ENCODE assay signal across 22 mouse cellular contexts in genomic region chr6:110714943-110715342, GRCm38 (mm10).
DNase-seq lines count a peak whose midpoint lies in the region; ATAC-seq and TF ChIP-seq lines count a peak whose summit lies in the region.
"Had no signal": no experiment of that assay in that cellular context is flagged by ENCODE, and none has a peak within 500 bp of the region (broad histone marks: within the 10 kb centered on the region; RNA-seq: fewer than 3 reads in every experiment).

No protein-coding gene starts in this region.

- no peak for TF ChIP-seq EP300 in liver, postnatal 0 days (IDR thresholded peaks at IDR 0.05; ENCODE audit: low read depth)

- H3K9me3 ChIP-seq in embryonic facial prominence, embryonic 13.5 days = no peaks in the 10 kb centered on the region
- no peaks in the 10 kb centered on the region for H3K9me3 ChIP-seq in embryonic facial prominence, embryonic 10.5 days
- no peaks in the 10 kb centered on the region for H3K9me3 ChIP-seq in limb, embryonic 11.5 days (ENCODE audit: control insufficient read depth, low read length)
- H3K9me3 ChIP-seq in limb, embryonic 10.5 days (replicated peaks) = no peaks in the 10 kb centered on the region
- no peaks in the 10 kb centered on the region for H3K9me3 ChIP-seq in neural tube, embryonic 11.5 days (ENCODE audit: control insufficient read depth, low read length)
- H3K9me3 ChIP-seq in limb, embryonic 12.5 days = no peaks in the 10 kb centered on the region
- H3K9me3 ChIP-seq in liver, postnatal 0 days (ENCODE audit: low read length) = no peaks in the 10 kb centered on the region

- H3K36me3 ChIP-seq in embryonic facial prominence, embryonic 13.5 days = no peaks in the 10 kb centered on the region
- H3K36me3 ChIP-seq in embryonic facial prominence, embryonic 10.5 days (replicated peaks) = no peaks in the 10 kb centered on the region
- no peaks in the 10 kb centered on the region for H3K36me3 ChIP-seq in limb, embryonic 11.5 days (ENCODE audit: control insufficient read depth, insufficient read depth, low read length)
- H3K36me3 ChIP-seq in limb, embryonic 10.5 days = no peaks in the 10 kb centered on the region
- no peaks in the 10 kb centered on the region for H3K36me3 ChIP-seq in neural tube, embryonic 11.5 days (ENCODE audit: control insufficient read depth, insufficient read depth, low read length)
- H3K36me3 ChIP-seq in limb, embryonic 12.5 days = no peaks in the 10 kb centered on the region
- H3K36me3 ChIP-seq in liver, postnatal 0 days (replicated peaks; ENCODE audit: insufficient read depth, low read length) = no peaks in the 10 kb centered on the region
- H3K36me3 ChIP-seq: G1E had no signal

- no peak for DNase-seq in embryonic facial prominence, embryonic 10.5 days (ENCODE audit: low spot score)
- no peak for DNase-seq in limb, embryonic 11.5 days (ENCODE audit: low spot score)
- DNase-seq in limb, embryonic 10.5 days (ENCODE audit: low spot score) = no peak
- no peak for DNase-seq in neural tube, embryonic 11.5 days (ENCODE audit: low spot score)
- no peak for DNase-seq in neural tube, embryonic 10.5 days (ENCODE audit: extremely low spot score, low spot score)
- DNase-seq in liver, postnatal 0 days = no peak
- DNase-seq: adrenal gland, adult 2 months; adrenal gland, adult 8-10 months; adrenal gland, postnatal 10 days; adrenal gland, postnatal 14 days; adrenal gland, postnatal 25 days; adrenal gland, postnatal 36 days; B cell, adult 2 months; cerebellum, adult 11 months; cerebellum, adult 11-12 months had no signal

- 91% methylated on average over 3 of the region's 3 CpGs for WGBS in embryonic facial prominence, embryonic 13.5 days
- WGBS in embryonic facial prominence, embryonic 10.5 days = 87% methylated on average over 3 of the region's 3 CpGs
- WGBS in limb, embryonic 11.5 days = 90% methylated on average over 3 of the region's 3 CpGs
- 88% methylated on average over 3 of the region's 3 CpGs for WGBS in limb, embryonic 10.5 days
- WGBS in neural tube, embryonic 11.5 days = 86% methylated on average over 3 of the region's 3 CpGs
- 97% methylated on average over 3 of the region's 3 CpGs for WGBS in limb, embryonic 12.5 days
- 77% methylated on average over 3 of the region's 3 CpGs for WGBS in liver, postnatal 0 days (ENCODE audit: insufficient replicate concordance)

- 0 out of 2 replicates have a peak, but pooled peaks have one; percentile 62 for ATAC-seq in embryonic facial prominence, embryonic 13.5 days (ENCODE audit: insufficient number of reproducible peaks, insufficient read depth, low FRiP score, low TSS enrichment, low read depth)
- ATAC-seq in limb, embryonic 11.5 days (ENCODE audit: insufficient number of reproducible peaks, low FRiP score, low TSS enrichment, low read depth) = peak; percentile 62; the same call in 1 of the 2 replicates
- peak; percentile 27; the same call in 1 of the 2 replicates for ATAC-seq in neural tube, embryonic 11.5 days (ENCODE audit: insufficient read depth, low FRiP score, low TSS enrichment)
- ATAC-seq in limb, embryonic 12.5 days (ENCODE audit: insufficient number of reproducible peaks, insufficient read depth, low FRiP score, low TSS enrichment, low read depth) = peak; percentile 71; the same call in 1 of the 2 replicates
- no peak for ATAC-seq in liver, postnatal 0 days
- ATAC-seq: activated CD4-positive, CD25-positive, alpha-beta regulatory T cell, adult 4 months; CD4-positive, CD25-positive, alpha-beta regulatory T cell, adult 4 months; Patski had no signal

- no peak overlapping the region for H3K4me2 ChIP-seq in embryonic facial prominence, embryonic 13.5 days
- H3K4me2 ChIP-seq in limb, embryonic 11.5 days (ENCODE audit: low read depth, severe bottlenecking) = no peak overlapping the region
- no peak overlapping the region for H3K4me2 ChIP-seq in neural tube, embryonic 11.5 days (ENCODE audit: low read depth)
- no peak overlapping the region for H3K4me2 ChIP-seq in limb, embryonic 12.5 days
- no peak overlapping the region for H3K4me2 ChIP-seq in liver, postnatal 0 days (ENCODE audit: low read depth, low read length)

- no peaks in the 10 kb centered on the region for H3K4me1 ChIP-seq in embryonic facial prominence, embryonic 13.5 days
- H3K4me1 ChIP-seq in embryonic facial prominence, embryonic 10.5 days = no peaks in the 10 kb centered on the region
- no peaks in the 10 kb centered on the region for H3K4me1 ChIP-seq in limb, embryonic 11.5 days (ENCODE audit: control insufficient read depth, insufficient read depth, low read length)
- no peaks in the 10 kb centered on the region for H3K4me1 ChIP-seq in limb, embryonic 10.5 days
- H3K4me1 ChIP-seq in neural tube, embryonic 11.5 days (ENCODE audit: control insufficient read depth, insufficient read depth, low read length) = no peaks in the 10 kb centered on the region
- no peaks in the 10 kb centered on the region for H3K4me1 ChIP-seq in limb, embryonic 12.5 days (replicated peaks)
- H3K4me1 ChIP-seq in liver, postnatal 0 days (ENCODE audit: insufficient read depth) = no peaks in the 10 kb centered on the region

- TF ChIP-seq CTCF in liver, postnatal 0 days (IDR thresholded peaks at IDR 0.05; ENCODE audit: low read depth) = no peak

- no peak overlapping the region for H3K27ac ChIP-seq in embryonic facial prominence, embryonic 13.5 days
- H3K27ac ChIP-seq in embryonic facial prominence, embryonic 10.5 days (replicated peaks) = no peak overlapping the region
- H3K27ac ChIP-seq in limb, embryonic 11.5 days (replicated peaks; ENCODE audit: low read depth, low read length) = no peak overlapping the region
- H3K27ac ChIP-seq in limb, embryonic 10.5 days = no peak overlapping the region
- no peak overlapping the region for H3K27ac ChIP-seq in neural tube, embryonic 11.5 days (ENCODE audit: low read depth, low read length)
- no peak overlapping the region for H3K27ac ChIP-seq in limb, embryonic 12.5 days
- H3K27ac ChIP-seq in liver, postnatal 0 days (ENCODE audit: low read depth) = no peak overlapping the region

- no peaks in the 10 kb centered on the region for H3K27me3 ChIP-seq in embryonic facial prominence, embryonic 13.5 days
- no peaks in the 10 kb centered on the region for H3K27me3 ChIP-seq in embryonic facial prominence, embryonic 10.5 days (replicated peaks; ENCODE audit: low read depth, poor library complexity, severe bottlenecking)
- no peaks in the 10 kb centered on the region for H3K27me3 ChIP-seq in limb, embryonic 11.5 days (ENCODE audit: control insufficient read depth, insufficient read depth, low read length)
- no peaks in the 10 kb centered on the region for H3K27me3 ChIP-seq in limb, embryonic 10.5 days (ENCODE audit: low read depth, poor library complexity, severe bottlenecking)
- no peaks in the 10 kb centered on the region for H3K27me3 ChIP-seq in neural tube, embryonic 11.5 days (ENCODE audit: control insufficient read depth, insufficient read depth, low read length)
- H3K27me3 ChIP-seq in limb, embryonic 12.5 days = no peaks in the 10 kb centered on the region
- H3K27me3 ChIP-seq in liver, postnatal 0 days (ENCODE audit: insufficient read depth, low read length) = no peaks in the 10 kb centered on the region
- H3K27me3 ChIP-seq: CH12.LX, Patski had no signal

- H3K9ac ChIP-seq in embryonic facial prominence, embryonic 13.5 days = no peak overlapping the region
- H3K9ac ChIP-seq in limb, embryonic 11.5 days (ENCODE audit: low read length) = no peak overlapping the region
- H3K9ac ChIP-seq in neural tube, embryonic 11.5 days (ENCODE audit: low read length) = no peak overlapping the region
- no peak overlapping the region for H3K9ac ChIP-seq in limb, embryonic 12.5 days (replicated peaks)
- no peak overlapping the region for H3K9ac ChIP-seq in liver, postnatal 0 days (replicated peaks)

- H3K4me3 ChIP-seq in embryonic facial prominence, embryonic 13.5 days = no peak overlapping the region
- H3K4me3 ChIP-seq in embryonic facial prominence, embryonic 10.5 days = no peak overlapping the region
- H3K4me3 ChIP-seq in limb, embryonic 11.5 days (ENCODE audit: low read depth, low read length) = no peak overlapping the region
- H3K4me3 ChIP-seq in limb, embryonic 10.5 days = no peak overlapping the region
- H3K4me3 ChIP-seq in neural tube, embryonic 11.5 days (ENCODE audit: low read depth, low read length) = no peak overlapping the region
- no peak overlapping the region for H3K4me3 ChIP-seq in limb, embryonic 12.5 days (replicated peaks)
- H3K4me3 ChIP-seq in liver, postnatal 0 days (ENCODE audit: low read depth, low read length) = no peak overlapping the region
